Mouse (Mus musculus) layer of hippocampus, adult 8-10 months (tissue): ENCODE measurements around the gene Pcolce2. TPM values are rescaled to one million over a fixed set of nuclear protein-coding genes. Genes with fewer than 3 reads are reported as not detected.

ENCODE experiments used
- DNase-seq, 2 experiments: peaks; one replicate each; pipeline ENCODE4 v3.0.0; 2022; ENCODE audit warnings: low spot score in 2 of 2
- total RNA-seq, 4 experiments: library from RNA; stranded (reverse); gene quantifications; 2 replicates each; pipeline ENCODE4 v1.2.4; 2022

The Pcolce2 gene
- total RNA-seq, 4 experiments from 2014 or later: 2.6 to 4.7 (median 2.9) TPM

GRCm38 (mm10) chr9:95653363-95653762, 16.0 kb downstream of the Pcolce2 start:
- no peak for DNase-seq

- no peak for DNase-seq
Measured at GRCm38 (mm10) chr9:95654356-95654755, 17.0 kb downstream of the Pcolce2 start.

- DNase-seq: no peak
Measured at GRCm38 (mm10) chr9:95657941-95658340, 20.5 kb downstream of the Pcolce2 start.

GRCm38 (mm10) chr9:95664290-95664989, 27.0 kb downstream of the Pcolce2 start:
- DNase-seq: peak in 1 of 2 experiments; percentile 38

GRCm38 (mm10) chr9:95665835-95666234, 28.4 kb downstream of the Pcolce2 start:
- no peak for DNase-seq

GRCm38 (mm10) chr9:95667836-95668235, 30.4 kb downstream of the Pcolce2 start:
- DNase-seq: peak; percentile 69 to 74

- DNase-seq: no peak
Measured at GRCm38 (mm10) chr9:95668306-95668705, 30.9 kb downstream of the Pcolce2 start.

GRCm38 (mm10) chr9:95672331-95672730, 34.9 kb downstream of the Pcolce2 start:
- DNase-seq: no peak

- DNase-seq: no peak
Measured at GRCm38 (mm10) chr9:95672760-95673159, 35.4 kb downstream of the Pcolce2 start.

GRCm38 (mm10) chr9:95675064-95675699, 37.8 kb downstream of the Pcolce2 start:
- DNase-seq: peak in 1 of 2 experiments; percentile 31

- DNase-seq: no peak
Measured at GRCm38 (mm10) chr9:95676021-95676420, 38.6 kb downstream of the Pcolce2 start.

- DNase-seq: no peak
Measured at GRCm38 (mm10) chr9:95679966-95680365, 42.6 kb downstream of the Pcolce2 start.

GRCm38 (mm10) chr9:95680691-95681090, 43.3 kb downstream of the Pcolce2 start:
- no peak for DNase-seq

GRCm38 (mm10) chr9:95685660-95686440, 48.4 kb downstream of the Pcolce2 start:
- no peak for DNase-seq

GRCm38 (mm10) chr9:95688064-95688463, 50.7 kb downstream of the Pcolce2 start:
- no peak for DNase-seq

GRCm38 (mm10) chr9:95692823-95693222, 55.4 kb downstream of the Pcolce2 start:
- DNase-seq: no peak

- DNase-seq: no peak
Measured at GRCm38 (mm10) chr9:95693528-95694100, 56.2 kb downstream of the Pcolce2 start.

GRCm38 (mm10) chr9:95694526-95694925, 57.1 kb downstream of the Pcolce2 start:
- DNase-seq: no peak

- no peak for DNase-seq
Measured at GRCm38 (mm10) chr9:95695023-95695422, 57.6 kb downstream of the Pcolce2 start.

- no peak for DNase-seq
Measured at GRCm38 (mm10) chr9:95696581-95696980, 59.2 kb downstream of the Pcolce2 start.

GRCm38 (mm10) chr9:95697808-95698207, 60.4 kb downstream of the Pcolce2 start:
- peak in 1 of 2 experiments; percentile 33 for DNase-seq

GRCm38 (mm10) chr9:95699273-95699672, 61.9 kb downstream of the Pcolce2 start:
- DNase-seq: peak in 1 of 2 experiments; percentile 27
